Mouse (Mus musculus) kidney, adult 18-20 months (tissue): ENCODE measurements around the gene Arf1.

Experiments
- DNase-seq: peaks from one replicate; pipeline ENCODE4 v3.0.0; 2021

Gene Arf1

DNA sequence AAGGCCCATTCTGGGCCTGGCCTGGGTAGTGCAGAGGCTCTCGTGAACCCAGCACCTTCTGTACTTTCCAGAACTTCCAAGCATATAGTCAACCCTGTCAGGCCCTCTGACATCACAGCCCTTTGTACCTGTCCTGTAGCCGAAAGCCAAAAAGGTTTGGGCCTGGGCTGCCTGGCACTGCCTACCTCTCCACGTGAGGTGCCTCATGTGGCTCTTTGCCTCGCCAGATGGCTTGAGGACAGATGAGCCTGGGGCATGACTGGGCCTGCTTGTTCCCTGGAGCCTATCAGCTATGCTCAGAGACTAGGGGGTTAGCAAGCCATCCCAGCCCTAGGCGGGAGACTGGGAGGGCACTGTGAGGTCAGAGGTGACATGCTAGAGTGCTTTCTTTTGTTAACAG is 42.6 kb downstream of the Arf1 start:
- DNase-seq = no peak

- DNase-seq = peak; percentile 60
Measured at GRCm38 (mm10) chr11:59183821-59184220, 44.2 kb downstream of the Arf1 start.

DNA sequence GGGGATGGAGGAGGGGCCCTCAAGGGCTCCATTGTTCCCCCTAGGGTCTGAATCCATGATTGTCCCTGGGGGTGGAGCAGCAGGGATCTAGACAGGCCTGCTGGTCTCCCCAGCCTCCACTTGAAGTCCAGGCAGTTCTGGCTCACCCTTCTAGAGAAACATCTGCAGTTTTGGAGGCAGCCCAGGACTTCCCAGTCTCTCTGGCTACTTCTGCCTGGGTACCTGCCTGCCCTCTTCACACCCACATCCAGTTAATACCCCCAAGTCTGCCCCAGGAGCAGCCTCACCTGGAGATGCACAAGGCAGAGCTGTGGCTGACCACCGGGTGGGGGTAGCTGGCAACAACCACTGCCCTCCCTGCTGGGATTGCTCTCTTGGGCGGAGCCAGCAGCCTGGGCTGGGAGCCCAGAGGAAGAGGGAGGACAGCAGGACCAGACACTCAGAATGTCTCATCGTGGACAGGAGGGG is 45.2 kb downstream of the Arf1 start, which contains the start of gene Gjc2:
Gene Gjc2, minus strand, starts transcription at position 350 of the 468 bp plus-strand sequence.
- peak; percentile 40 for DNase-seq

GRCm38 (mm10) chr11:59176921-59177320 is 51.1 kb downstream of the Arf1 start:
- DNase-seq = no peak

GRCm38 (mm10) chr11:59176475-59176874 is 51.6 kb downstream of the Arf1 start:
- DNase-seq = no peak

- peak; percentile 21 for DNase-seq
Measured at GRCm38 (mm10) chr11:59174189-59174838, 53.8 kb downstream of the Arf1 start.

DNA sequence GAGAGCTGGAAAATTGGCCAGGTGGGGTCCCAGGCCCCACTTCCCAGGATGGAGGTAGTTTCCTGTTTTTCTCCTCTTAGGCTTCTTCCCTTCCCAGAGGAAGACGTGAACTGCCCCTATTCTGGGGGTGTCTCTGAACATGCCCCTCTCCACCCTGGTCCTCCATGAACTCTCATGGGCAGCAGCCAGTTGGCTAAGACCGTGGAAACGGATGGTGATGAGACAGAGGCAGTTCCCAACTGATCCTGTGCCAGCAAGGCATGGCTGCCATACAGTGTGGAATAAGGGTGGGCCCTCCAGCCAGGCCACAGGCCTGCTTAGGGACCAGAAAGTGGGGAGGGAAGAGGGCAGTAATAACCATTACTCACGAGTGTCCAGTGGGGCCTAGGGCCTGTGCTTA is 57.5 kb downstream of the Arf1 start:
- DNase-seq = no peak

DNA sequence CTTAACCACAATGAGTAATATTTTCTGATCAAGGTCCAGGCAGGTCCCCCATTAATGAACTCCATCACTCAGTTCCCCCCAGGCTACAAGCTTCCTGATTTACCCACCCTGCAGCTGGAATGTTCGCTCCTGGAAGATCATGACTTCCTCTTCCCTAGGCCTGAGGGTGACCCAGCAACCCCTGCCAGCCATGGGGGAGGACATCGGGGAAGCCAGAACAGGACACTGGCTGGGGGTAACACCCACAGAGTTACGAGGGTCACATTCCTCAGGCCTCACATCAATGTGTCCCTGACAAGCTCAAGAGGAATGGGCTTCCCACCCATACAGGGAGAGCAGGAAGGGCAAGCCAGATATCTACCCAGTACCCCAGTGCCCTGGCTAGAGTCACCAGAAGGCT is 58.3 kb downstream of the Arf1 start:
- DNase-seq = no peak

GRCm38 (mm10) chr11:59165616-59166241 is 62.3 kb downstream of the Arf1 start:
- DNase-seq = no peak

GRCm38 (mm10) chr11:59164384-59164783 is 63.7 kb downstream of the Arf1 start:
- no peak for DNase-seq

GRCm38 (mm10) chr11:59163255-59164236 is 64.5 kb downstream of the Arf1 start, which contains the start of gene Iba57:
Gene Iba57, minus strand, starts transcription at chr11:59163739.
- peak; percentile 97 for DNase-seq

DNA sequence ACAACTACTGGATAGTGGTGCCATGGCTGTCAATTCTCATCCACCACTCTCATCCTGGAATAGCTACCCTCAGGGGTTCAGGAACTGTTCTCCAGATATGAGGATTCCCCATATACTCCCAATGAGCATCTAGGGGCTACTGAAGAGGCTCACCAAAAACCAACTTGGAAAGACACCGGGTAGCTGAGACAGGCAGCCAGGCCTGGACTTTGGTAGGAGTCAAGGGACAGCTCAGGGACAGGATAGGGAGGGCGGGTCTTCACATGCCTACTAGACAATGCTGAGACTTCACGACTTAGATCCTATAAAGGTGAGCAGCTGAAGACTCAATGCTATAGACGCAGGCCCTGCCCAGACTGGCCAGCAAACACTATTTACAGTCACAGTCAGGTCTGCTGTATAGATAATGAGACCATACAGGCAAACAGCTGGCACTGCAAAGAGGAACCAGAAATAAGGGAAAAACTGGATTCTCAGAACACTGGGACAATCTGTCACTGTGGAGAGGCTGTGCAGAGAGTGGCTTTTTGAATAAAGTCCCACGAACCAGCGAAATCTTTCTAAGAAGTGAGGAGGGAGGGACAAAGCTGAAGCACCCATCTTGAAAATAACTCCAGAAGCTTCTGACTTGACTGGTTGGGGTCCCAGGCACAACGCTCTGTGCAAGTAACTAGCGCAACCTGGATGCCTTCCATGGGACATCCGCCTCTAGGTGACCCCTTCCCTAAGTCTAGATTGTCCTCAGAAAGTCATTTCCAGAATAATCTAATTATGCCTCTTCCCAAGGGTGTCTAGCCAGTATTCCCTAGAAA is 65.4 kb downstream of the Arf1 start:
- DNase-seq = no peak
